Mouse (Mus musculus) cerebellum, adult 2 months (tissue): ENCODE results near the gene Tnik.

Experiments
- CTCF ChIP-seq: fragments of 200-500 bp; IDR thresholded peaks from 2 replicates; pipeline ENCODE4 v1.5.1; 2011; ENCODE audit warnings: low read depth, mild to moderate bottlenecking, control low read depth, low read length, moderate library complexity, borderline replicate concordance; ENCODE audit not compliant: insufficient read depth
- POLR2A ChIP-seq: fragments of 200-500 bp; IDR thresholded peaks from 2 replicates; pipeline ENCODE4 v1.6.1; 2011; ENCODE audit warnings: low read length, control low read depth, borderline replicate concordance; ENCODE audit not compliant: insufficient read depth

DNA sequence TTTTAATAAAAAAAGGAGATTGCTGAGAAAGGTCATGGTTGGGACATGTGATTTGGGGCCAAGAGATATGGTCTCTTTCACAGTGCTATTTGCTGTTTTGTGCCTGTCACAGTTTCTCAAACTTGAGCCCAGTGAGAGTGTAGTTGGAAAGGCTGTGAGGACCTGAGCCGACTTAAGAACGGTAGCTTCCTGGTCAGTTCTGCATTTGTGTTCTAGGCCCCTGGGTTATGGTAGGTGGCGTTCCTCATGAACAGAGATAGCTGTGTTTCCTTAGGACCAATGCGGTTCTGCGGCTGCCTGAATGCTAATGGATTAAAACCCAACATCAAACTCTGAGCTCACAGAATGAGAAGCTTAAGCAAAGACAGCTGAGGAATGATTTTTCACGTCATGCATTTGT is 98.0 kb downstream of the Tnik start:
- no peak for TF ChIP-seq CTCF
- no peak for TF ChIP-seq POLR2A
